Comparison of ENCODE assay signal across 8 mouse cellular contexts in genomic region chr19:8838041-8838730, GRCm38 (mm10). TPM values are rescaled to one million over a fixed set of nuclear protein-coding genes. Genes with fewer than 3 reads are reported as not detected.
DNase-seq lines count a peak whose midpoint lies in the region; ATAC-seq and TF ChIP-seq lines count a peak whose summit lies in the region.

No protein-coding gene starts in this region.

- TF ChIP-seq POLR2A in CH12.LX (IDR thresholded peaks at IDR 0.05; ENCODE audit: low read depth, low read length): no peak
- TF ChIP-seq POLR2A in limb, embryonic 14.5 days (IDR thresholded peaks at IDR 0.05; ENCODE audit: borderline replicate concordance, extremely low read depth, insufficient read depth, insufficient read length): no peak
- no peak for TF ChIP-seq POLR2A in myocyte (IDR thresholded peaks at IDR 0.05; ENCODE audit: insufficient read length, low read depth)

- dilution Hi-C loops in CH12.LX (cut with MboI; ENCODE audit: extremely low pct_ligation_motif_present, extremely low pct_unique_long_range_greater_than_20kb, low sequenced_read_pairs): no loop called here

- peaks cover 51% of the 10 kb centered on the region for H3K4me1 ChIP-seq in erythroblast, embryonic 14.5 days (ENCODE audit: control insufficient read depth)
- H3K4me1 ChIP-seq in CH12.LX (ENCODE audit: control insufficient read depth in 1 of 2, insufficient read depth in 2 of 2): peaks cover 11 to 45% of the 10 kb centered on the region in 2 experiments
- H3K4me1 ChIP-seq in embryonic facial prominence, embryonic 14.5 days (ENCODE audit: control insufficient read depth, insufficient read depth, low read length): peaks cover 23% of the 10 kb centered on the region
- H3K4me1 ChIP-seq in hindbrain, embryonic 15.5 days (replicated peaks): peaks cover 38% of the 10 kb centered on the region
- peaks cover 25% of the 10 kb centered on the region for H3K4me1 ChIP-seq in limb, embryonic 14.5 days (ENCODE audit: control insufficient read depth, insufficient read depth, low read length)

- in situ Hi-C loops in CH12.LX (cut with MboI; ENCODE audit: low pct_ligation_motif_present, low pct_unique_long_range_greater_than_20kb, low sequenced_read_pairs): loop anchor here (25.0 kb wide), 1 partner anchor 1024 kb away; no protein-coding TSS in a partner anchor

- no peak for DNase-seq in CH12.LX (ENCODE audit: extremely low read depth)
- peak; percentile 33 for DNase-seq in embryonic facial prominence, embryonic 14.5 days (ENCODE audit: low spot score)
- no peak for DNase-seq in limb, embryonic 14.5 days (ENCODE audit: low spot score)
- no peak for DNase-seq in frontal cortex, adult 2 months (ENCODE audit: extremely low spot score in 1 of 2, low spot score in 1 of 2)

- no peak for ATAC-seq in erythroblast, adult 5-6 weeks (replicated peaks; ENCODE audit: low FRiP score, poor library complexity, severe bottlenecking)
- ATAC-seq in embryonic facial prominence, embryonic 14.5 days (ENCODE audit: low read depth): 0 out of 2 replicates have a peak, but pooled peaks have one; percentile 13
- no peak for ATAC-seq in hindbrain, embryonic 15.5 days (ENCODE audit: low FRiP score, low read depth)
- peak; percentile 27; the same call in 1 of the 2 replicates for ATAC-seq in limb, embryonic 14.5 days (ENCODE audit: low FRiP score, low read depth)

- H3K4me3 ChIP-seq in erythroblast, embryonic 14.5 days (replicated peaks): peak overlapping the region; percentile 86
- H3K4me3 ChIP-seq in CH12.LX (replicated peaks in 1 of 3; ENCODE audit: low read depth in 2 of 3, low read length in 2 of 3, poor library complexity in 1 of 3) (peak overlapping the region; percentile 56 to 65 (median 62)), myocyte (peak overlapping the region; percentile 19)
- H3K4me3 ChIP-seq in embryonic facial prominence, embryonic 14.5 days (ENCODE audit: low read depth, low read length): peak overlapping the region; percentile 44
- H3K4me3 ChIP-seq in hindbrain, embryonic 15.5 days: peak overlapping the region; percentile 79
- peak overlapping the region; percentile 51 for H3K4me3 ChIP-seq in limb, embryonic 14.5 days (replicated peaks; ENCODE audit: low read length)

- H3K9ac ChIP-seq in CH12.LX (ENCODE audit: insufficient read depth, low read depth): peak overlapping the region; percentile 75
- H3K9ac ChIP-seq in embryonic facial prominence, embryonic 14.5 days (ENCODE audit: low read depth, low read length): peak overlapping the region; percentile 73
- H3K9ac ChIP-seq in hindbrain, embryonic 15.5 days: peak overlapping the region; percentile 92
- H3K9ac ChIP-seq in limb, embryonic 14.5 days (ENCODE audit: low read depth, low read length, severe bottlenecking): peak overlapping the region; percentile 77

- H3K27me3 ChIP-seq in erythroblast, embryonic 14.5 days (ENCODE audit: control insufficient read depth): no peaks in the 10 kb centered on the region
- no peaks in the 10 kb centered on the region for H3K27me3 ChIP-seq in CH12.LX (replicated peaks)
- no peaks in the 10 kb centered on the region for H3K27me3 ChIP-seq in embryonic facial prominence, embryonic 14.5 days (replicated peaks; ENCODE audit: control insufficient read depth, insufficient read depth, low read length)
- H3K27me3 ChIP-seq in hindbrain, embryonic 15.5 days: no peaks in the 10 kb centered on the region
- no peaks in the 10 kb centered on the region for H3K27me3 ChIP-seq in limb, embryonic 14.5 days (ENCODE audit: control insufficient read depth, insufficient read depth, low read length)
- no peaks in the 10 kb centered on the region for H3K27me3 ChIP-seq in myocyte (ENCODE audit: control insufficient read depth, insufficient read depth, insufficient read length)

- H3K9me3 ChIP-seq in erythroblast, embryonic 14.5 days (ENCODE audit: control insufficient read depth, low read length): no peaks in the 10 kb centered on the region
- H3K9me3 ChIP-seq in CH12.LX (replicated peaks; ENCODE audit: low read length): no peaks in the 10 kb centered on the region
- no peaks in the 10 kb centered on the region for H3K9me3 ChIP-seq in embryonic facial prominence, embryonic 14.5 days (ENCODE audit: control insufficient read depth, low read length)
- no peaks in the 10 kb centered on the region for H3K9me3 ChIP-seq in hindbrain, embryonic 15.5 days
- no peaks in the 10 kb centered on the region for H3K9me3 ChIP-seq in limb, embryonic 14.5 days (ENCODE audit: control insufficient read depth, low read length)

- H3K27ac ChIP-seq in CH12.LX (ENCODE audit: insufficient read depth, low read depth): peak overlapping the region; percentile 92
- peak overlapping the region; percentile 97 for H3K27ac ChIP-seq in embryonic facial prominence, embryonic 14.5 days (replicated peaks; ENCODE audit: low read depth, low read length)
- H3K27ac ChIP-seq in hindbrain, embryonic 15.5 days (replicated peaks): peak overlapping the region; percentile 97
- H3K27ac ChIP-seq in limb, embryonic 14.5 days (replicated peaks; ENCODE audit: low read depth, low read length): peak overlapping the region; percentile 97

- no peak for TF ChIP-seq CTCF in CH12.LX (conservative IDR thresholded peaks at IDR 0.05 in 1 of 2, IDR thresholded peaks at IDR 0.05 in 1 of 2; ENCODE audit: low read depth in 2 of 2, low read length in 2 of 2)

- 13% methylated on average over 15 of the region's 15 CpGs for WGBS in embryonic facial prominence, embryonic 14.5 days
- WGBS in hindbrain, embryonic 15.5 days: 10% methylated on average over 15 of the region's 15 CpGs
- WGBS in limb, embryonic 14.5 days: 21% methylated on average over 15 of the region's 15 CpGs

- H3K36me3 ChIP-seq in erythroblast, embryonic 14.5 days (ENCODE audit: control insufficient read depth): peaks cover 50% of the 10 kb centered on the region
- peaks cover 17 to 53% of the 10 kb centered on the region in 2 experiments for H3K36me3 ChIP-seq in CH12.LX (replicated peaks in 1 of 2; ENCODE audit: control insufficient read depth in 1 of 2, insufficient read depth in 1 of 2, low read length in 1 of 2)
- H3K36me3 ChIP-seq in embryonic facial prominence, embryonic 14.5 days (ENCODE audit: control insufficient read depth, insufficient read depth, low read length): peaks cover 35% of the 10 kb centered on the region
- peaks cover 32% of the 10 kb centered on the region for H3K36me3 ChIP-seq in hindbrain, embryonic 15.5 days
- H3K36me3 ChIP-seq in limb, embryonic 14.5 days (ENCODE audit: control insufficient read depth, insufficient read depth, low read length): peaks cover 35% of the 10 kb centered on the region
- H3K36me3 ChIP-seq in myocyte (ENCODE audit: control insufficient read depth, insufficient read depth): peaks cover 30% of the 10 kb centered on the region

- H3K4me2 ChIP-seq in CH12.LX (ENCODE audit: insufficient read depth, low read depth, poor library complexity, severe bottlenecking) (peak overlapping the region; percentile 96), myocyte (ENCODE audit: low read depth) (peak overlapping the region; percentile 56)
- peak overlapping the region; percentile 63 for H3K4me2 ChIP-seq in embryonic facial prominence, embryonic 14.5 days (ENCODE audit: low read depth, low read length)
- peak overlapping the region; percentile 78 for H3K4me2 ChIP-seq in hindbrain, embryonic 15.5 days
- peak overlapping the region; percentile 76 for H3K4me2 ChIP-seq in limb, embryonic 14.5 days (replicated peaks; ENCODE audit: low read depth, low read length, severe bottlenecking)

- no peak for TF ChIP-seq EP300 in CH12.LX (IDR thresholded peaks at IDR 0.05; ENCODE audit: low read length)

- no peak for TF ChIP-seq RAD21 in CH12.LX (IDR thresholded peaks at IDR 0.05; ENCODE audit: low read depth, low read length)

- peaks cover 20% of the 10 kb centered on the region for H3K79me2 ChIP-seq in CH12.LX (replicated peaks; ENCODE audit: control insufficient read depth, extremely low read depth, insufficient read depth, poor library complexity, severe bottlenecking)
- H3K79me2 ChIP-seq in myocyte (ENCODE audit: control insufficient read depth, insufficient read depth): no peaks in the 10 kb centered on the region

- H3ac ChIP-seq in myocyte (ENCODE audit: control insufficient read depth, insufficient read length): no peak overlapping the region

RNA-seq across cellular contexts. Expression of gene Gng3, which starts 0.8 kb away (rescaled TPM):
- polyA plus RNA-seq in erythroblast, embryonic 14.5 days (2012): not detected in 2 replicates
- total RNA-seq in erythroblast, adult 5-6 weeks (2015; ENCODE audit: low replicate concordance): not detected in 2 replicates
- total RNA-seq in erythroblast, adult 5-6 weeks (2017; ENCODE audit: low replicate concordance): 0.56 TPM in 1 of 2 replicates, not detected in the other
- total RNA-seq in CH12.LX (2012; rRNA removed) (3.1 and 6.1 TPM in 2 replicates), CH12.LX (2014; rRNA removed) (0.55 and 0.56 TPM in 2 replicates)
- polyA plus RNA-seq in CH12.LX (2012; ENCODE audit: insufficient read length, low read depth) (8.1 and 10.3 TPM in 2 replicates), myocyte (2012; fragmentation: generic; extraction: Trizol) (0.25 TPM)
- polyA plus RNA-seq in embryonic facial prominence, embryonic 14.5 days (2014; fragmentation: Nextera tagmentation; extraction: Ambion mirVana): 22.2 and 24.6 TPM in 2 replicates
- polyA plus RNA-seq in hindbrain, embryonic 15.5 days (2015; fragmentation: Nextera tagmentation; extraction: Ambion mirVana): 450 and 460 TPM in 2 replicates
- 2.2 and 2.5 TPM in 2 replicates for polyA plus RNA-seq in limb, embryonic 14.5 days (2012; rRNA removed)
- polyA plus RNA-seq in limb, embryonic 14.5 days (2014; fragmentation: Nextera tagmentation; extraction: Ambion mirVana): 4.2 and 5.0 TPM in 2 replicates
- 248 and 262 TPM in 2 replicates for polyA plus RNA-seq in frontal cortex, adult 2 months (2012; rRNA removed)

RNA-seq across cellular contexts. Expression of gene Bscl2, which starts 0.9 kb away (rescaled TPM):
- polyA plus RNA-seq in erythroblast, embryonic 14.5 days (2012): 4.6 and 6.4 TPM in 2 replicates
- 28.8 and 40.3 TPM in 2 replicates for total RNA-seq in erythroblast, adult 5-6 weeks (2015; ENCODE audit: low replicate concordance)
- 12.7 and 16.4 TPM in 2 replicates for total RNA-seq in erythroblast, adult 5-6 weeks (2017; ENCODE audit: low replicate concordance)
- total RNA-seq in CH12.LX (2012; rRNA removed): 91.0 and 117 TPM in 2 replicates
- 27.9 and 30.9 TPM in 2 replicates for total RNA-seq in CH12.LX (2014; rRNA removed)
- polyA plus RNA-seq in CH12.LX (2012; ENCODE audit: insufficient read length, low read depth): 46.7 and 51.6 TPM in 2 replicates
- 44.9 and 47.3 TPM in 2 replicates for polyA plus RNA-seq in embryonic facial prominence, embryonic 14.5 days (2014; fragmentation: Nextera tagmentation; extraction: Ambion mirVana)
- 101 and 104 TPM in 2 replicates for polyA plus RNA-seq in hindbrain, embryonic 15.5 days (2015; fragmentation: Nextera tagmentation; extraction: Ambion mirVana)
- 48.2 and 63.5 TPM in 2 replicates for polyA plus RNA-seq in limb, embryonic 14.5 days (2012; rRNA removed)
- 50.2 and 51.3 TPM in 2 replicates for polyA plus RNA-seq in limb, embryonic 14.5 days (2014; fragmentation: Nextera tagmentation; extraction: Ambion mirVana)
- polyA plus RNA-seq in myocyte (2012; fragmentation: generic; extraction: Trizol): 5.7 TPM
- polyA plus RNA-seq in frontal cortex, adult 2 months (2012; rRNA removed): 122 and 130 TPM in 2 replicates

RNA-seq across cellular contexts. Expression of gene AC129217.1, which starts 8.6 kb away (rescaled TPM):
- 0.10 TPM in 1 of 2 replicates, not detected in the other for polyA plus RNA-seq in erythroblast, embryonic 14.5 days (2012)
- total RNA-seq in erythroblast, adult 5-6 weeks (2015; ENCODE audit: low replicate concordance): 4.2 TPM in 1 of 2 replicates, not detected in the other
- total RNA-seq in erythroblast, adult 5-6 weeks (2017; ENCODE audit: low replicate concordance): 14.8 TPM in 1 of 2 replicates, not detected in the other
- total RNA-seq in CH12.LX (2012; rRNA removed) (0.25 and 0.67 TPM in 2 replicates), CH12.LX (2014; rRNA removed) (2.1 and 5.1 TPM in 2 replicates)
- polyA plus RNA-seq in CH12.LX (2012; ENCODE audit: insufficient read length, low read depth) (63.9 and 77.4 TPM in 2 replicates), myocyte (2012; fragmentation: generic; extraction: Trizol) (1.00 TPM)
- not detected in 2 replicates for polyA plus RNA-seq in embryonic facial prominence, embryonic 14.5 days (2014; fragmentation: Nextera tagmentation; extraction: Ambion mirVana)
- polyA plus RNA-seq in hindbrain, embryonic 15.5 days (2015; fragmentation: Nextera tagmentation; extraction: Ambion mirVana): not detected in 2 replicates
- 0.51 and 3.0 TPM in 2 replicates for polyA plus RNA-seq in limb, embryonic 14.5 days (2012; rRNA removed)
- not detected in 2 replicates for polyA plus RNA-seq in limb, embryonic 14.5 days (2014; fragmentation: Nextera tagmentation; extraction: Ambion mirVana)
- not detected in 2 replicates for polyA plus RNA-seq in frontal cortex, adult 2 months (2012; rRNA removed)

RNA-seq across cellular contexts. Expression of gene Lrrn4cl, which starts 12.4 kb away (rescaled TPM):
- polyA plus RNA-seq in erythroblast, embryonic 14.5 days (2012): not detected in 2 replicates
- total RNA-seq in erythroblast, adult 5-6 weeks (2015; ENCODE audit: low replicate concordance): not detected in 2 replicates
- total RNA-seq in erythroblast, adult 5-6 weeks (2017; ENCODE audit: low replicate concordance): not detected in 2 replicates
- total RNA-seq in CH12.LX (2012; rRNA removed) (0.13 and 0.17 TPM in 2 replicates), CH12.LX (2014; rRNA removed) (0.31 and 0.32 TPM in 2 replicates)
- polyA plus RNA-seq in CH12.LX (2012; ENCODE audit: insufficient read length, low read depth) (0.41 and 0.61 TPM in 2 replicates), myocyte (2012; fragmentation: generic; extraction: Trizol) (0.25 TPM)
- polyA plus RNA-seq in embryonic facial prominence, embryonic 14.5 days (2014; fragmentation: Nextera tagmentation; extraction: Ambion mirVana): 1.6 and 2.4 TPM in 2 replicates
- polyA plus RNA-seq in hindbrain, embryonic 15.5 days (2015; fragmentation: Nextera tagmentation; extraction: Ambion mirVana): 0.61 and 0.92 TPM in 2 replicates
- 1.9 and 2.1 TPM in 2 replicates for polyA plus RNA-seq in limb, embryonic 14.5 days (2012; rRNA removed)
- polyA plus RNA-seq in limb, embryonic 14.5 days (2014; fragmentation: Nextera tagmentation; extraction: Ambion mirVana): 0.70 and 1.6 TPM in 2 replicates
- 0.96 and 1.2 TPM in 2 replicates for polyA plus RNA-seq in frontal cortex, adult 2 months (2012; rRNA removed)

RNA-seq across cellular contexts. Expression of gene Hnrnpul2, which starts 18.4 kb away (rescaled TPM):
- polyA plus RNA-seq in erythroblast, embryonic 14.5 days (2012): 8.6 and 10.2 TPM in 2 replicates
- 14.4 and 27.4 TPM in 2 replicates for total RNA-seq in erythroblast, adult 5-6 weeks (2015; ENCODE audit: low replicate concordance)
- 42.6 and 58.0 TPM in 2 replicates for total RNA-seq in erythroblast, adult 5-6 weeks (2017; ENCODE audit: low replicate concordance)
- total RNA-seq in CH12.LX (2012; rRNA removed): 44.3 and 44.8 TPM in 2 replicates
- total RNA-seq in CH12.LX (2014; rRNA removed): 17.8 and 19.7 TPM in 2 replicates
- 81.6 and 94.1 TPM in 2 replicates for polyA plus RNA-seq in CH12.LX (2012; ENCODE audit: insufficient read length, low read depth)
- 7.8 and 9.2 TPM in 2 replicates for polyA plus RNA-seq in embryonic facial prominence, embryonic 14.5 days (2014; fragmentation: Nextera tagmentation; extraction: Ambion mirVana)
- 5.4 and 6.5 TPM in 2 replicates for polyA plus RNA-seq in hindbrain, embryonic 15.5 days (2015; fragmentation: Nextera tagmentation; extraction: Ambion mirVana)
- 59.4 and 88.6 TPM in 2 replicates for polyA plus RNA-seq in limb, embryonic 14.5 days (2012; rRNA removed)
- polyA plus RNA-seq in limb, embryonic 14.5 days (2014; fragmentation: Nextera tagmentation; extraction: Ambion mirVana): 9.5 and 9.6 TPM in 2 replicates
- 42.1 TPM for polyA plus RNA-seq in myocyte (2012; fragmentation: generic; extraction: Trizol)
- 92.6 and 96.8 TPM in 2 replicates for polyA plus RNA-seq in frontal cortex, adult 2 months (2012; rRNA removed)

Comparison
In these comparisons a context has a peak if more than half of its experiments do, and no peak if none do; other contexts are left out.
1. H3K4me3 ChIP-seq: peak in every context shown above with its lines; median percentile 86 in erythroblast, embryonic 14.5 days; 79 in hindbrain, embryonic 15.5 days; 62 in CH12.LX; 51 in limb, embryonic 14.5 days; 44 in embryonic facial prominence, embryonic 14.5 days; 19 in myocyte.
2. ATAC-seq: peak in embryonic facial prominence, embryonic 14.5 days (single experiment) and limb, embryonic 14.5 days (single experiment); none in erythroblast, adult 5-6 weeks (single experiment) and hindbrain, embryonic 15.5 days (single experiment).
3. RNA of gene AC129217.1, which starts 8.6 kb away (polyA plus RNA-seq): 63.9 to 77.4 TPM in CH12.LX; 0.51 to 3.0 TPM in limb, embryonic 14.5 days, 1.00 TPM in myocyte (single experiment), 0.10 TPM in erythroblast, embryonic 14.5 days, not detected in embryonic facial prominence, embryonic 14.5 days, not detected in hindbrain, embryonic 15.5 days and not detected in frontal cortex, adult 2 months; every median in the first group is over 10 times any median in the second.
4. Peak in every context shown above with its lines, with median percentiles within 50 percentile points of each other: H3K27ac ChIP-seq, H3K4me2 ChIP-seq and H3K9ac ChIP-seq.